Mouse (Mus musculus) lung, embryonic 14.5 days (tissue): Measurements from ENCODE around the gene Gm20388. TPM values are rescaled to one million over a fixed set of nuclear protein-coding genes. Genes with fewer than 3 reads are reported as not detected.

Experiments used
- ATAC-seq: fragments of 200-750 bp; cut with Nextera tagmentation; 2 replicates; pipeline ENCODE4 v1.8.0; 2017; ENCODE audit warnings: mild to moderate bottlenecking, moderate TSS enrichment, moderate library complexity; ENCODE audit not compliant: insufficient read depth
- DNase-seq: peaks from one replicate; pipeline ENCODE4 v3.0.0-alpha.2; 2015
- H3K27ac ChIP-seq: fragments of 300-500 bp; sonication (generic); 2 replicates; pipeline ENCODE4 v1.5.1; 2014; ENCODE audit warnings: low read depth, mild to moderate bottlenecking, moderate library complexity
- H3K27me3 ChIP-seq: fragments of 300-500 bp; sonication (generic); 2 replicates; pipeline ENCODE4 v1.6.1; 2014; ENCODE audit warnings: low read length, control low read depth; ENCODE audit not compliant: insufficient read depth
- H3K36me3 ChIP-seq: fragments of 300-500 bp; sonication (generic); 2 replicates; pipeline ENCODE4 v1.6.1; 2014; ENCODE audit warnings: control low read depth; ENCODE audit not compliant: insufficient read depth
- H3K4me1 ChIP-seq: fragments of 300-500 bp; sonication (generic); 2 replicates; pipeline ENCODE4 v1.6.1; 2014; ENCODE audit warnings: antibody characterized with exemption, control low read depth; ENCODE audit not compliant: insufficient read depth
- H3K4me2 ChIP-seq: fragments of 300-500 bp; sonication (generic); 2 replicates; pipeline ENCODE4 v1.6.1; 2014; ENCODE audit warnings: mild to moderate bottlenecking
- H3K4me3 ChIP-seq: fragments of 300-500 bp; sonication (generic); 2 replicates; pipeline ENCODE4 v1.5.1; 2014; ENCODE audit warnings: low read depth, low read length
- H3K9ac ChIP-seq: fragments of 300-500 bp; sonication (generic); 2 replicates; pipeline ENCODE4 v1.6.1; 2014
- H3K9me3 ChIP-seq: fragments of 300-500 bp; sonication (generic); 2 replicates; pipeline ENCODE4 v1.6.1; 2016; ENCODE audit warnings: low read depth, low read length, control low read depth
- CTCF ChIP-seq: IDR thresholded peaks from 2 replicates; pipeline ENCODE4 v1.5.1; 2016; ENCODE audit warnings: antibody characterized with exemption, low read depth
- WGBS: fragments of 180-500 bp; shearing (Covaris S2); extraction: QIAGEN DNeasy Blood & Tissue Kit; methylation state at CpG from one replicate; pipeline ENCODE4 v1.1.7; 2014; 5-methylcytosine and 5-hydroxymethylcytosine counted together
- polyA plus RNA-seq: library from polyadenylated mRNA; unstranded; fragments of >200 nt; fragmentation: Nextera tagmentation; extraction: Ambion mirVana; gene quantifications from 2 replicates; pipeline ENCODE4 v1.2.1, GENCODE M21; 2014

Gm20388 gene
- polyA plus RNA-seq, 1 experiment from 2014 or later, result not detected

DNA sequence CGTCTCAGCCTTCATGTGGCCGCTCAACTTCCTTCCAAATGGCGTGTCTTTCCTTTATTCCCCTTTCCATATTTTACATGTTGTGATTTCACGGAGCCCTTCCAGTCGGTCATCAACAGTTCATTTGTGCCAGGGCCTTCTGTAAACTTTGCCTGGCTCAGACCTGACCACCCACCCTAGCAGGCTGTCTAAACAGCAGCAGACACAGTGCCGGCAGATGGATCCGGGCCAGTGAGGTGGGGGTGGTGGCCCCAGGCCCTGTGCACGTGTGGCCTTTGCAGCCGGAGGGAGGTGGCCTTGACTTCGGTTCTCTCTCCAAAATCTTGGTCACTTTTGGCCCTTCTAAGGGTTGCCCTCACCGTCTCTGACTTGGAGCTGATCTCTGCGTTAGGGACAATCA, 940.8 kb downstream of the Gm20388 start:
- peaks cover 7% of the 10 kb centered on the region; the same call in 1 of the 2 replicates for H3K4me1 ChIP-seq
- no peaks in the 10 kb centered on the region for H3K36me3 ChIP-seq
- 36% methylated on average over 12 of the region's 12 CpGs for WGBS
- no peak overlapping the region for H3K4me3 ChIP-seq
- H3K4me2 ChIP-seq, result no peak overlapping the region
- no peaks in the 10 kb centered on the region for H3K9me3 ChIP-seq
- no peaks in the 10 kb centered on the region for H3K27me3 ChIP-seq
- ATAC-seq (peak; percentile 77), DNase-seq (peak; percentile 69)
- H3K27ac ChIP-seq, result peak overlapping the region; percentile 58; the same call in 1 of the 2 replicates
- H3K9ac ChIP-seq, result no peak overlapping the region
- TF ChIP-seq CTCF, result no peak

DNA sequence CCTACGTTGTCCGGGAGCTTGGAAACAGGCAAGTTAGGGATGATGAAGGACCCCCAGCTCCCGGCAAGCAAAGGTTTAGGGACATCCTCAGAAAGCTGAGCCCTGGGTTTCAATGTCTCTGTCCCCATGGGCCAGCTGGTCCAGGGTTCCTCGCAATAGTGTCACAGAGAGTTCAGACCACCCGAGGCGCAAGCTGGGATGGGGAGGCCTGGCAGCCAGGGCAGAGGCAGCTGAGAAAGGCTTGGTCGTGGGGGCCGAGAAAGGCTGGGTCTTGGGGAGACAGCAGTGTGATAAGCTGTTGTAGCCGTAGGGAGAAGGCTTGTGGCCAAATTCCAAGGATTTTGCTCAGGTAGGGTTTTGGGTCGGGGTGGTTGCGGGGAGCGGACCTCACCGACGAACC, 949.2 kb downstream of the Gm20388 start:
- WGBS, result 29% methylated on average over 14 of the region's 14 CpGs
- Histone ChIP-seq H3K27me3 (no peaks in the 10 kb centered on the region), H3K4me3 (no peak overlapping the region), H3K9me3 (no peaks in the 10 kb centered on the region), H3K9ac (peak overlapping the region; percentile 11; the same call in 1 of the 2 replicates), H3K27ac (peak overlapping the region; percentile 98), H3K4me2 (peak overlapping the region; percentile 37), H3K4me1 (peaks cover 26% of the 10 kb centered on the region), H3K36me3 (no peaks in the 10 kb centered on the region)
- DNase-seq (peak; percentile 87), ATAC-seq (peak; percentile 30)
- no peak for TF ChIP-seq CTCF

DNA sequence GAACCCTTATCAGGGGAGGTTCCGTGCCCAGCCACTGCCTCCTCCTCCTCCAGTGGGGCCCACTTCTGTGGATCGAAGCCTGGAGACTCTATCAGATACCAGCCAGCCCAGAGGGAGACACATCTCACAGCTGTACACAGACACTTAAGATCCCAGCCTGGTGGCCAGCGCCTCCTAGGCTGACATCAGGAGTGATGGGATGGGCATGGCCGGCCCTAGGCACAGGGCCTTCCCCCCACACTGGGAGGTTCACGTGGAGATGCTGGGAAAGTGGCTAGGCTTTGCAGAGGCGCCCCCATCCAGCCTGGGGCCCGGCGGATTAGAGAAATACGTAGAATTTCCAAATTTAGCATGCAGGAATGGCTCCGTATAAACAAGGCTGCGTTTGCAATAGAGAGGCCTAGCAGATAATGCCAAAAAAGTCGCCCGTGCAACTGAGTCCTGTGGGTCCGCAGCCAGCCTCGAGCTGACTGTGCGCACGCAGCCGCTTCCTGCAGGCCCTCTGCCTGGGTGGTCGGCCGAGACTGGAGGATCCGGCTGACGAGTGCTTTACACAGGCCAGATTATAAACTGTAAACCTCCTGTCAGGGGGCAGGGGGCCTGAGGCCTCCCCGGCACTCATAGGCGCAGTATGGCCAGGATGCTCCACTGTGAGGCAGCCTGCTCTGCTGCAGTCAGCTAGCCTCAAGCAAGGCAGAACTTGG, 949.9 kb downstream of the Gm20388 start:
- Histone ChIP-seq H3K27me3 (no peaks in the 10 kb centered on the region), H3K36me3 (no peaks in the 10 kb centered on the region), H3K4me3 (no peak overlapping the region), H3K27ac (peak overlapping the region; percentile 98), H3K9me3 (no peaks in the 10 kb centered on the region), H3K4me1 (peaks cover 26% of the 10 kb centered on the region), H3K9ac (no peak overlapping the region), H3K4me2 (peak overlapping the region; percentile 37)
- 17% methylated on average over 24 of the region's 24 CpGs for WGBS
- DNase-seq, result peak; percentile 95
- peak; percentile 38 for TF ChIP-seq CTCF
- ATAC-seq, result peak; percentile 92

DNA sequence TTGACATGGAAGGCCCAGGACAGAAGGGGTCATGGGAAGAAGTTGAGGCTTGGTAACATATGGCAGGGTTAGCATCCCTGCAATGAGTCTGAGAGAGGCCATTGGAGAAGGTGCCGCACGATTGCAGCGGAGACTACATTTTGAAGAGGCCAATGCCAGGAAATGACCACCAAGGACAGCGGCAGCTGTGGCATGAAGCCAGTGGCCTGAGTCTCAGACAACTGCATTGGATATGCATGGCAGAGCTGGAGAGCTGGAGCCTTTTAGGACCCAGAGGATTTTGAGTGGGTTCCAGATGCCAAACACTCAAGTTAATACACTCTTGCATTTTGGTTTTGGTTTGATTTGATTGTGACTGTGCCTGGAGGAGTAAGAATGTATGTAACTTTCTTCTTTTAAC, 953.0 kb downstream of the Gm20388 start:
- 65% methylated on average over 4 of the region's 4 CpGs for WGBS
- peaks cover 31% of the 10 kb centered on the region for H3K4me1 ChIP-seq

DNA sequence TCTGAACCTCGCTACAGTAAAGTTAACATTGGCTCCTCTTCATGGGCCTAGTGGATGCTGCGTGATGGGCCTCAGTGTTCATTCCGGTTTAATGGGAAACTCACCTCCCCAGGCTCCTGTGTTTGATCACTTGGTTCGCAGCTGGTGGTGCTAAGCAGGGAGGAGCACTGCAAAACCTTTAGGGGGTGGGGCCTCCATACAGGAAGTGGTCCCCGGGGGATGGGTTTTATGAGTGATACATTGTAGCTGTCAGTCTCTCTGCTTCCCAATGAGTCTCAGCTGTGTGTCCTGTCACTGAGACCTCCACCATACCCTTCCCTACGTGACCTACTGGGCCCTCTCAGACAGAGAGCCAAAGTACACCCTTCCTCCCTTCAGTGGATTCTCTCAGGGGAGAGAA, 956.7 kb downstream of the Gm20388 start:
- no peak overlapping the region for H3K4me2 ChIP-seq
- H3K27ac ChIP-seq, result no peak overlapping the region
- WGBS, result 43% methylated on average over 6 of the region's 6 CpGs
- H3K36me3 ChIP-seq, result no peaks in the 10 kb centered on the region
- H3K9me3 ChIP-seq, result no peaks in the 10 kb centered on the region
- no peak for ATAC-seq
- no peak for TF ChIP-seq CTCF
- H3K4me1 ChIP-seq, result peaks cover 5% of the 10 kb centered on the region
- no peak overlapping the region for H3K4me3 ChIP-seq
- no peak overlapping the region for H3K9ac ChIP-seq
- no peaks in the 10 kb centered on the region for H3K27me3 ChIP-seq
- no peak for DNase-seq

More for the DNA sequence above, 953.0 kb downstream of the Gm20388 start:
- no peak for ATAC-seq
- Histone ChIP-seq H3K4me3 (no peak overlapping the region), H3K27me3 (no peaks in the 10 kb centered on the region), H3K9me3 (no peaks in the 10 kb centered on the region), H3K4me2 (no peak overlapping the region), H3K27ac (no peak overlapping the region), H3K9ac (no peak overlapping the region), H3K36me3 (no peaks in the 10 kb centered on the region)
- no peak for TF ChIP-seq CTCF
- DNase-seq, result peak; percentile 91

DNA sequence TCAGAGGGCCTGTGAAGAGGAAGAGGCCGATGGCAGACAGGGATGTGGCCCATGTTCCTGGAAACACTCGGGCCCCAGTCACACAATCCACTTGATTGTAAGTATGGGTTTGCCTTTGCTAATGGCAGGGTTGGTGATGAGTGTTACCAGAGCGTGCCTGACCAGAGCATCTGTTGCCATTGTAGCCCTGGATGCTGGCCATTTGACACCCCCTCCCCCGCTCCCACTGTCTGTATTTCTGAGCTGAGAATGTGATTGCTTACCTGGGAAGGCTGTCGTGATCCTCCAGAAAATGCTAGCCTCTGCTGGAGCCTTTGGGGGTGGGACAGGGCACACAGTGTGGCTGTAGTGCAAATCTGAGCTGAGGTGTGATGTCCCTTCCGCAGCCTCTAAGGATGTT, 962.0 kb downstream of the Gm20388 start:
- DNase-seq (no peak), ATAC-seq (no peak)
- H3K4me2 ChIP-seq, result no peak overlapping the region
- H3K27me3 ChIP-seq, result no peaks in the 10 kb centered on the region
- H3K9me3 ChIP-seq, result no peaks in the 10 kb centered on the region
- H3K9ac ChIP-seq, result no peak overlapping the region
- no peaks in the 10 kb centered on the region for H3K36me3 ChIP-seq
- H3K27ac ChIP-seq, result no peak overlapping the region
- H3K4me1 ChIP-seq, result no peaks in the 10 kb centered on the region; the same call in 1 of the 2 replicates
- H3K4me3 ChIP-seq, result no peak overlapping the region
- WGBS, result 83% methylated on average over 6 of the region's 6 CpGs
- no peak for TF ChIP-seq CTCF

DNA sequence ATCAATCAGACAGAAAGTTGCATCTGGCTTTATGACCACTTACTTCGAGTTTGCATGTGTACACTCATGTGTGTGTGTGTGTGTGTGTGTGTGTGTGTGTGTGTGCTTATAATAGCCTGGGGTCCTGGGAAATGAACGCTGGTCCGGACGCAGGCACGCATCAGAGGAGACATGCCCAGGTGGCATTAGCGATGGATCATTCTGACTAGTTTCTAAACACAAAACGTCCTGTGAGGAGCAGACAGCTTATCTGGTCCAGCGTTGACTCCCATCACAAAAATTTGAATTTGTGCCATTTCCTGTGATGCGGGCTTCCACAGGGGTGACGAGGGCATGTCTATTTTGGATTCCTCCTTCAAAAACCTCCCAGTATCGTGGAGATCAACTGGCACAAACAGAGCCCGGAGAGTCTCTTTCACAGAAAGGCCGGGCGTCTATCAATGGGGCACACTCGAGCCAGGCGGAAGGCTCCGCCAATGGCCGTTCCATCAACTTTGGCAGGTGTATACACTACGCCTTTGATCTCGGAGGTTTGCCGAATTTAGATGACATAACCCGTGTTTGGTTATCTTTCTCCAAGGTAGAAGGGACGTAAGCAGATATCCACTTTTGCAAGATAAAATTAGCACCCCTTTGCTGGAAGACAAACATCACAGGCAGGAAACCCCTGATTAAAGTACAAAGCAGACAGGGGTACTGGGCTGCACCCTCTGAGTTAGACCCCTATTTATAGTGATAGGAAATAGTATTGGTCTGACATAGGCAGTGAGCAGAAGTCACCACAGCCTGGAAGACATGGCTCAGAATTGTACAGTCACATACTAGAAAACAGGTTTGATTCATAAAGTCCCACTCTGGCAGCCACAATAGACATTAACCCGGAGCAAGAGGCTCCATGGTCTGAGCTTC, 965.6 kb downstream of the Gm20388 start:
- Histone ChIP-seq H3K4me3 (no peak overlapping the region), H3K9ac (no peak overlapping the region), H3K27me3 (peaks cover 4% of the 10 kb centered on the region), H3K4me1 (no peaks in the 10 kb centered on the region), H3K36me3 (no peaks in the 10 kb centered on the region), H3K27ac (peak overlapping the region; percentile 26; the same call in 1 of the 2 replicates), H3K4me2 (no peak overlapping the region), H3K9me3 (no peaks in the 10 kb centered on the region)
- TF ChIP-seq CTCF, result no peak
- ATAC-seq (peak; percentile 68), DNase-seq (peak; percentile 74)
- 13% methylated on average over 24 of the region's 24 CpGs for WGBS
